Mouse (Mus musculus): ENCODE results near the gene Desi1. TPM values are rescaled to one million over a fixed set of nuclear protein-coding genes. Genes with fewer than 3 reads are reported as not detected.
A peak's percentile ranks its signal among the peaks of the same experiment; 100 is the strongest.

Gene Desi1
- polyA plus RNA-seq, 1 experiment from 2014 or later: 32.6 TPM

DNA sequence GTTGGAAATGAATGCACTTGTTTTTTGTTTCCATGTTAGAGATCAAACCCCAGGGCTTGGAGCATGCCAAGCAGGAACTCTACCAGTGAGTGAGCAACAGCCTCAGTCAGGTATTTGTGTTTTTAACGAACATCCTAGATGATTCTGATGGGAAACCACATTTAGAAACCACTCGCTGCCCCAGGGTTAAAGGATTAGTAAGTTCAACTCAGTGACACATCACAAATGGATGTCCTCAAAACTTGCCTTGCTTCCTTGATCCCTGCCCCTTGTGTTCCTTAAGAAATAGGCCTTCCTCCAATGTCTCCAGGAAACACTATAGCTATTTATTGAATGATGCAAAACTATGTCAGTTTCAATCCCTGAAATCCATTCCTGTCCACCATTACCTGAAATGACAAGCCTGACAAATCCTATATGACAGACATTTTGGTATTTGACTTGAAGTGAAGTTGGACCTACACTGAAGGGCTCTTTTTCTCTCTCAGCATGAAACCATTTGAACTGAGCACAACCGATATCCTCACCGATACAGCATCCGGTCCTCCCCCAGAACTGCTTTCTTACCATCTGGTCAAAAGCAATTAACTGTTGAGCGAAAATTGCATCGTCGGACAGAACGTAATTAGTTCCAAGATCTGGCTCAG, 18.8 kb downstream of the Desi1 start:
- peak overlapping the region; percentile 84 for H3K4me3 ChIP-seq (ENCODE audit: low read depth, low read length)

DNA sequence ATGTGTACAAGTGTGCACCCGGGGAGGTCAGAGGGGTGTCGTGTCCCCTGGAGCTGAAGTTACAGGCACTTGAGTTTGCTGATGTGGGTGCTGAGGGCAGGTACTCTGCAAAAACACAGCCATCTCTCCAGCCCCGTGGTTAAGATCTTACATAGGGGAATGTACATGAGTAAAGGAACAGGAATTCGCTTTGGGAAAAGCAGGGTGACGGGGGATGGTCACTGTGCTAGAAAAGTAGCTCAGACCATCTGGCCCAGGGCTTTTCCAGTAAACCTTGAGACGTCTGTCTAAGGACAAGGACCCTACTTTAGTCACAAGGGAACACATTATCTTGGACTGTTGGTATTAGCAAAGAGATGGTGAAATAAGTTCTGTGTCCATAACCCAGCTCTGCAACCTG, 21.7 kb downstream of the Desi1 start:
- ATAC-seq (ENCODE audit: low FRiP score): no peak
- Histone ChIP-seq H3K27me3 (ENCODE audit: control insufficient read depth, insufficient read depth, low read length) (no peaks in the 10 kb centered on the region), H3K27ac (ENCODE audit: low read depth, low read length) (no peak overlapping the region), H3K9me3 (ENCODE audit: control insufficient read depth, low read length) (no peaks in the 10 kb centered on the region), H3K9ac (ENCODE audit: low read depth, low read length) (no peak overlapping the region), H3K4me2 (replicated peaks; ENCODE audit: low read depth, low read length) (no peak overlapping the region), H3K36me3 (ENCODE audit: control insufficient read depth, insufficient read depth, low read length) (no peaks in the 10 kb centered on the region), H3K4me3 (ENCODE audit: low read depth, low read length) (no peak overlapping the region), H3K4me1 (replicated peaks; ENCODE audit: control insufficient read depth, insufficient read depth, low read length) (0 out of 2 replicates have a peak, but pooled peaks cover 3% of the 10 kb centered on the region)
- DNase-seq (ENCODE audit: low spot score): no peak
- WGBS: 87% methylated on average over 6 of the region's 6 CpGs

More for the DNA sequence above, 18.8 kb downstream of the Desi1 start:
- no peak for DNase-seq (ENCODE audit: low spot score)
- Histone ChIP-seq H3K4me2 (replicated peaks; ENCODE audit: low read depth, low read length) (peak overlapping the region; percentile 91), H3K4me1 (replicated peaks; ENCODE audit: control insufficient read depth, insufficient read depth, low read length) (0 out of 2 replicates have a peak, but pooled peaks cover 3% of the 10 kb centered on the region), H3K27ac (ENCODE audit: low read depth, low read length) (no peak overlapping the region), H3K27me3 (ENCODE audit: control insufficient read depth, insufficient read depth, low read length) (no peaks in the 10 kb centered on the region), H3K36me3 (ENCODE audit: control insufficient read depth, insufficient read depth, low read length) (no peaks in the 10 kb centered on the region), H3K9me3 (ENCODE audit: control insufficient read depth, low read length) (no peaks in the 10 kb centered on the region), H3K9ac (ENCODE audit: low read depth, low read length) (peak overlapping the region; percentile 88)
- WGBS: 21% methylated on average over 9 of the region's 9 CpGs
- ATAC-seq (ENCODE audit: low FRiP score): no peak

DNA sequence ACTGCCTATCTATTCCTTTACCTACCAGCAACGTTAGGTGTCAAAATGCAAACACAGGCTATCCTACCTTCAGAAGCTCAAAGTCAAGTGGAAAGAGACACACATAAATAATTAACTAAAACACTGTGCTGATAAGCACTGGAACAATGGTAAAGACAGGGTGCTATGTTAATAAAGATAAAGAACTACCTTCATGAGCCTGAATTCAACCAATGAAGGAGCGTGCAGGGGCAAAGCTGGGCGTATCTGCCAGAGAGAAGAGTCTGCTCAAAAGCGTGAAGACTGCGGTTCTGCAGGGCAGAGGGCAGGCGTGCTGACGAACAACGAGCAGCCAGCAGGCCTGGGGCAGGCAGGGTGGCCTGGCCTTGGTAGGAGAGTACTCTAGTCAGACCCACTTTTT, 29.4 kb downstream of the Desi1 start:
- Histone ChIP-seq H3K4me2 (replicated peaks; ENCODE audit: low read depth, low read length) (no peak overlapping the region), H3K9me3 (ENCODE audit: control insufficient read depth, low read length) (no peaks in the 10 kb centered on the region), H3K27ac (ENCODE audit: low read depth, low read length) (no peak overlapping the region), H3K4me1 (replicated peaks; ENCODE audit: control insufficient read depth, insufficient read depth, low read length) (no peaks in the 10 kb centered on the region), H3K4me3 (ENCODE audit: low read depth, low read length) (no peak overlapping the region), H3K36me3 (ENCODE audit: control insufficient read depth, insufficient read depth, low read length) (no peaks in the 10 kb centered on the region), H3K27me3 (ENCODE audit: control insufficient read depth, insufficient read depth, low read length) (no peaks in the 10 kb centered on the region), H3K9ac (ENCODE audit: low read depth, low read length) (no peak overlapping the region)
- 95% methylated on average over 8 of the region's 8 CpGs for WGBS
- no peak for DNase-seq (ENCODE audit: low spot score)
- no peak for ATAC-seq (ENCODE audit: low FRiP score)

- H3K27me3 ChIP-seq (ENCODE audit: control insufficient read depth, insufficient read depth, low read length): no peaks in the 10 kb centered on the region
- H3K9ac ChIP-seq (ENCODE audit: low read depth, low read length): no peak overlapping the region
- DNase-seq (ENCODE audit: low spot score): no peak
- no peak for ATAC-seq (ENCODE audit: low FRiP score)
- H3K4me1 ChIP-seq (replicated peaks; ENCODE audit: control insufficient read depth, insufficient read depth, low read length): no peaks in the 10 kb centered on the region
- H3K36me3 ChIP-seq (ENCODE audit: control insufficient read depth, insufficient read depth, low read length): no peaks in the 10 kb centered on the region; the same call in 1 of the 2 replicates
- no peak overlapping the region for H3K4me3 ChIP-seq (ENCODE audit: low read depth, low read length)
- H3K27ac ChIP-seq (ENCODE audit: low read depth, low read length): no peak overlapping the region
- 82% methylated on average over 6 of the region's 6 CpGs for WGBS
- no peak overlapping the region for H3K4me2 ChIP-seq (replicated peaks; ENCODE audit: low read depth, low read length)
- H3K9me3 ChIP-seq (ENCODE audit: control insufficient read depth, low read length): no peaks in the 10 kb centered on the region
Observed at GRCm38 (mm10) chr15:81993992-81994391, 39.7 kb downstream of the Desi1 start.

DNA sequence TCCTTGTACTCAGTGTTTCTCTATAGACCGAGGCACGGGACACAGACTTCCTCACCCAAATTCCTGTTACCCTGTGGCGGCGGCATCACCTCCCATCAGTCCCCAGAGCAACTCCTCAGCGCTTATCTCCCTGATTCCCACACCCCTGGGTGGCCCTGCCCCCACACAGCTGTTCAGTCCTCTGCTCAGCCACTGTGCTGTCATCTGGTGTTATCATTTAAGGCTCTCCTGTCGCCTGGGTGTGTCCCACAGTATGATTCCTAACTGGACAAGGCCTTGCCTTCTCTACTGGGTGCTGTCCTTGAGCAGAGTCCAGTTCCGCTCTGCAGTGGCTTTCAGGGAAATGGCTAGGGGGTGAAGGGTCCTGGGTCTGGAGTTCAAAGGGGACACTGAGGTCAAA, 43.1 kb downstream of the Desi1 start:
- Histone ChIP-seq H3K4me2 (replicated peaks; ENCODE audit: low read depth, low read length) (no peak overlapping the region), H3K9ac (ENCODE audit: low read depth, low read length) (no peak overlapping the region), H3K9me3 (ENCODE audit: control insufficient read depth, low read length) (no peaks in the 10 kb centered on the region), H3K36me3 (ENCODE audit: control insufficient read depth, insufficient read depth, low read length) (no peaks in the 10 kb centered on the region; the same call in 1 of the 2 replicates), H3K27ac (ENCODE audit: low read depth, low read length) (no peak overlapping the region), H3K4me3 (ENCODE audit: low read depth, low read length) (no peak overlapping the region), H3K4me1 (replicated peaks; ENCODE audit: control insufficient read depth, insufficient read depth, low read length) (0 out of 2 replicates have a peak, but pooled peaks cover 2% of the 10 kb centered on the region), H3K27me3 (ENCODE audit: control insufficient read depth, insufficient read depth, low read length) (no peaks in the 10 kb centered on the region)
- DNase-seq (ENCODE audit: low spot score): no peak
- ATAC-seq (ENCODE audit: low FRiP score): no peak
- 51% methylated on average over 7 of the region's 7 CpGs for WGBS

GRCm38 (mm10) chr15:81989371-81990062, 44.1 kb downstream of the Desi1 start:
- no peaks in the 10 kb centered on the region for H3K27me3 ChIP-seq (ENCODE audit: control insufficient read depth, insufficient read depth, low read length)
- no peaks in the 10 kb centered on the region for H3K9me3 ChIP-seq (ENCODE audit: control insufficient read depth, low read length)
- H3K4me2 ChIP-seq (replicated peaks; ENCODE audit: low read depth, low read length): no peak overlapping the region
- 45% methylated on average over 11 of the region's 11 CpGs for WGBS
- peak; percentile 93 for DNase-seq (ENCODE audit: low spot score)
- peak; percentile 33; the same call in 1 of the 2 replicates for ATAC-seq (ENCODE audit: low FRiP score)
- no peak overlapping the region for H3K9ac ChIP-seq (ENCODE audit: low read depth, low read length)
- 0 out of 2 replicates have a peak, but pooled peaks cover 2% of the 10 kb centered on the region for H3K4me1 ChIP-seq (replicated peaks; ENCODE audit: control insufficient read depth, insufficient read depth, low read length)
- no peak overlapping the region for H3K4me3 ChIP-seq (ENCODE audit: low read depth, low read length)
- H3K27ac ChIP-seq (ENCODE audit: low read depth, low read length): no peak overlapping the region
- H3K36me3 ChIP-seq (ENCODE audit: control insufficient read depth, insufficient read depth, low read length): no peaks in the 10 kb centered on the region

- no peak within 1 kb of the TSS for H3K4me3 ChIP-seq (ENCODE audit: low read depth, low read length)
- no peaks in the 10 kb centered on the region for H3K9me3 ChIP-seq (ENCODE audit: control insufficient read depth, low read length)
- H3K27ac ChIP-seq (ENCODE audit: low read depth, low read length): no peak within 1 kb of the TSS
- H3K27me3 ChIP-seq (ENCODE audit: control insufficient read depth, insufficient read depth, low read length): no peaks in the 10 kb centered on the region
- no peak for DNase-seq (ENCODE audit: low spot score)
- 87% methylated on average over 3 of the region's 3 CpGs for WGBS
- H3K4me1 ChIP-seq (replicated peaks; ENCODE audit: control insufficient read depth, insufficient read depth, low read length): 0 out of 2 replicates have a peak, but pooled peaks cover 2% of the 10 kb centered on the region
- H3K9ac ChIP-seq (ENCODE audit: low read depth, low read length): no peak within 1 kb of the TSS
- ATAC-seq (ENCODE audit: low FRiP score): no peak
- H3K36me3 ChIP-seq (ENCODE audit: control insufficient read depth, insufficient read depth, low read length): no peaks in the 10 kb centered on the region
- no peak within 1 kb of the TSS for H3K4me2 ChIP-seq (replicated peaks; ENCODE audit: low read depth, low read length)
Observed at GRCm38 (mm10) chr15:81987646-81988045, 46.0 kb downstream of the Desi1 start, which contains the start of gene Xrcc6. TSS of gene Xrcc6 (plus strand) at chr15:81987835.

DNA sequence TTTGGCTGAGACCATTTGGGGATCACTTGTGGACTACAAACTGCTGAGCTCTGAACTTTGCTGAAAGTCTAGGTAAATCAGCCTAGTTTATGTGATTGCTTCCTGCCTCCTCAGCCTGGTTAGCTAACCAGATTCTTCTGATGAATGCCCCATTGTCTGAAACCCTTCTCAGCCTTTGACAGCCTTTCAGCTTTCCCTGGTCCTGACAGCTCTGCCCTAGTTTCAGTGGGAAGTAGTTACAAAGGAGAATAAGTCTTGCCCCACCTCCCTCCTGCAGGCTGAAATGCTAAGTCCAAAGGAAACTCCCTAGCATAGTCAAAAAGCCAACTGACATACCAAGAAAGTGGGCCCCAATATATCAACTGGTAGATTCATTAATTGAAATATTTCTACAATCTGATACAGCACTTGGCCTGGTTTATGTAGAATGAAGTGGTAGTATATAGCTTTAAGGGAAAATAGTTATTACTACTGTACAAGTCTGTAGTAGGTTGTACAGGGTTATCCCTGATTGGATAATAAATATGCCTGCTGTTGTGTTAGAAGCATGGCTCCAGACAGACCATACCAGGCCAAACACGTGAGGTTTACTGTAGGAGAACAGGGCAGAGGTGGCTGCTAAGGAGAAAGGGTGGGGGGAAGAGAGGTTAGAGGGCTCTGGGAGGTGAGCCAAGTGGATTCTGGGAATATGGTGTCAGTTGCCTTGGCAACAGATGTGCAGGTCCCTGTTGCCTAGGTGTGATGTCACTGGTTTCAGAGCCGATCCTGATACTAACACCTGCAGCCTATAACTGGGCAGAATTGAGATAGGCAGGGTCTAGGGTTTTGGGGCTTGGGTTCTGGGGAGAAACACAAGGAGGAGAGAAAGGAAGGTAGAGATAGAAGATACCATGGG, 48.1 kb downstream of the Desi1 start:
- Histone ChIP-seq H3K9ac (ENCODE audit: low read depth, low read length) (no peak overlapping the region), H3K27ac (ENCODE audit: low read depth, low read length) (no peak overlapping the region), H3K36me3 (ENCODE audit: control insufficient read depth, insufficient read depth, low read length) (no peaks in the 10 kb centered on the region), H3K9me3 (ENCODE audit: control insufficient read depth, low read length) (no peaks in the 10 kb centered on the region), H3K4me2 (replicated peaks; ENCODE audit: low read depth, low read length) (no peak overlapping the region), H3K4me1 (replicated peaks; ENCODE audit: control insufficient read depth, insufficient read depth, low read length) (0 out of 2 replicates have a peak, but pooled peaks cover 2% of the 10 kb centered on the region), H3K27me3 (ENCODE audit: control insufficient read depth, insufficient read depth, low read length) (no peaks in the 10 kb centered on the region), H3K4me3 (ENCODE audit: low read depth, low read length) (no peak overlapping the region)
- no peak for ATAC-seq (ENCODE audit: low FRiP score)
- WGBS: 56% methylated on average over 2 of the region's 2 CpGs
- DNase-seq (ENCODE audit: low spot score): peak; percentile 26

All from hindbrain, embryonic 11.5 days (tissue).